ENCODE assay signal across 8 mouse cellular contexts in genomic region chr12:34432461-34432860, GRCm38 (mm10).
DNase-seq lines count a peak whose midpoint lies in the region; ATAC-seq lines count a peak whose summit lies in the region.

No protein-coding gene starts in this region.

- H3K4me3 ChIP-seq in forebrain, embryonic 14.5 days (ENCODE audit: low read depth, low read length) = no peak overlapping the region
- no peak overlapping the region for H3K4me3 ChIP-seq in limb, embryonic 13.5 days

- 63% methylated on average over 5 of the region's 5 CpGs for WGBS in forebrain, embryonic 14.5 days
- WGBS in limb, embryonic 13.5 days = 37% methylated on average over 5 of the region's 5 CpGs

- ATAC-seq in forebrain, embryonic 14.5 days = peak; percentile 74; the same call in 1 of the 2 replicates
- peak; percentile 64; the same call in 1 of the 2 replicates for ATAC-seq in limb, embryonic 13.5 days (ENCODE audit: low FRiP score, low read depth)

- peak; percentile 6 to 58 for DNase-seq in frontal cortex, postnatal 36 days (ENCODE audit: low spot score in 2 of 2)
- no peak for DNase-seq in frontal cortex, postnatal 25 days (ENCODE audit: low spot score in 2 of 2)
- peak; percentile 37 to 44 for DNase-seq in right cerebral cortex, adult 2 months (ENCODE audit: low spot score in 2 of 2)
- DNase-seq in right cerebral cortex, postnatal 4 days = no peak
- peak; percentile 70 for DNase-seq in forebrain, embryonic 14.5 days (ENCODE audit: low spot score)
- DNase-seq in thymus, postnatal 4 days = peak; percentile 9
- no peak for DNase-seq in frontal cortex, postnatal 14 days (ENCODE audit: low spot score in 2 of 2)

- H3K4me2 ChIP-seq in forebrain, embryonic 14.5 days (ENCODE audit: low read length) = no peak overlapping the region
- H3K4me2 ChIP-seq in limb, embryonic 13.5 days (replicated peaks) = no peak overlapping the region

- no peak overlapping the region for H3K27ac ChIP-seq in forebrain, embryonic 14.5 days (ENCODE audit: low read depth, low read length)
- no peak overlapping the region for H3K27ac ChIP-seq in limb, embryonic 13.5 days

- no peaks in the 10 kb centered on the region for H3K36me3 ChIP-seq in forebrain, embryonic 14.5 days (ENCODE audit: control insufficient read depth, insufficient read depth, low read length)
- no peaks in the 10 kb centered on the region for H3K36me3 ChIP-seq in limb, embryonic 13.5 days

- H3K9me3 ChIP-seq in forebrain, embryonic 14.5 days (replicated peaks; ENCODE audit: control insufficient read depth, low read length) = no peaks in the 10 kb centered on the region
- H3K9me3 ChIP-seq in limb, embryonic 13.5 days = no peaks in the 10 kb centered on the region

- H3K4me1 ChIP-seq in forebrain, embryonic 14.5 days (ENCODE audit: control insufficient read depth, insufficient read depth, low read length) = no peaks in the 10 kb centered on the region
- 0 out of 2 replicates have a peak, but pooled peaks cover 2% of the 10 kb centered on the region for H3K4me1 ChIP-seq in limb, embryonic 13.5 days

- H3K9ac ChIP-seq in forebrain, embryonic 14.5 days (ENCODE audit: low read length) = no peak overlapping the region
- no peak overlapping the region for H3K9ac ChIP-seq in limb, embryonic 13.5 days

- H3K27me3 ChIP-seq in forebrain, embryonic 14.5 days (replicated peaks; ENCODE audit: control insufficient read depth, insufficient read depth, low read length) = no peaks in the 10 kb centered on the region
- H3K27me3 ChIP-seq in limb, embryonic 13.5 days = no peaks in the 10 kb centered on the region

Comparison
In these comparisons a context has a peak if more than half of its experiments do, and no peak if none do; other contexts are left out.
1. DNase-seq: peak in frontal cortex, postnatal 36 days (2 of 2), right cerebral cortex, adult 2 months (2 of 2), forebrain, embryonic 14.5 days (single experiment) and thymus, postnatal 4 days (single experiment); none in frontal cortex, postnatal 25 days (0 of 2), right cerebral cortex, postnatal 4 days (single experiment) and frontal cortex, postnatal 14 days (0 of 2).